Mouse (Mus musculus) CH12F3 (cell line): ENCODE measurements around the gene Mt1.

Experiments
- in situ Hi-C: fragments of 300-500 bp; cut with MboI; formaldehyde crosslinking; loops from 2 replicates; pipeline ENCODE4 v1.14.3; 2020; ENCODE audit warnings: low sequenced_read_pairs

Gene Mt1

DNA sequence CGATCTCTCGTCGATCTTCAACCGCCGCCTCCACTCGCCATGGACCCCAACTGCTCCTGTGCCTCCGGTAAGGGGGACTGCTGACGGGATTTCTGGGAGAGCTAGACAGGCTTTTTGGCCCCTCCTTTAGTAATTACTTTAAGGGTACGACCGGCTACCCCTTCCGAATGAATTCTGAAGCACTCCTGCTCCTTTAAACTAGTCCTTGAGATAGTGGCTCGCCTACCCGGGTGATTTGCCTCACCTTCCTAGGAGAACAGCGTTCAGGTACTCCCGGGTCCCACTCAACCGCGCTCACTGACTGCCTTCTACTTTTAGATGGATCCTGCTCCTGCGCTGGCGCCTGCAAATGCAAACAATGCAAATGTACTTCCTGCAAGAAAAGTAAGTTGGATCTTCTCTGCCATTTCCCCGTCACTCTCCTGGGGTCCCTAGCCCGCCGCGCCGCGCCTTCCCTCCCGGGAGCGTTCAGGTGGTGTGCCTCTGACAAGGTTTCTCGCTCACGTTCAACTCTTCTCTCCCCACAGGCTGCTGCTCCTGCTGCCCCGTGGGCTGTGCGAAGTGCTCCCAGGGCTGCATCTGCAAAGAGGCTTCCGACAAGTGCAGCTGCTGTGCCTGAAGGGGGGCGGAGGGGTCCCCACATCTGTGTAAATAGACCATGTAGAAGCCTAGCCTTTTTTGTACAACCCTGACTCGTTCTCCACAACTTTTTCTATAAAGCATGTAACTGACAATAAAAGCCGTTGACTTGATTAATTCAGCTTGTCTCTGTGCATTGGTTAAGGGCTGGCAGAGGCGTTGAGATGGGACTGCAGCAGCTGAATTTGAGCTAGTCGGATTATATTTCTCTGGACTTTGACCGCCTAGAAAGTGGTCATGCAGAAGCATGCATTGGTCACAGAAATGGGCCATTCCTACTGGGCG, 5.8 kb upstream of the Mt1 start:
- in situ Hi-C loops: no loop called here

- in situ Hi-C loops: no loop called here
These were observed 5.0 kb upstream of the Mt1 start for GRCm38 (mm10) chr8:94173848-94174403.

DNA sequence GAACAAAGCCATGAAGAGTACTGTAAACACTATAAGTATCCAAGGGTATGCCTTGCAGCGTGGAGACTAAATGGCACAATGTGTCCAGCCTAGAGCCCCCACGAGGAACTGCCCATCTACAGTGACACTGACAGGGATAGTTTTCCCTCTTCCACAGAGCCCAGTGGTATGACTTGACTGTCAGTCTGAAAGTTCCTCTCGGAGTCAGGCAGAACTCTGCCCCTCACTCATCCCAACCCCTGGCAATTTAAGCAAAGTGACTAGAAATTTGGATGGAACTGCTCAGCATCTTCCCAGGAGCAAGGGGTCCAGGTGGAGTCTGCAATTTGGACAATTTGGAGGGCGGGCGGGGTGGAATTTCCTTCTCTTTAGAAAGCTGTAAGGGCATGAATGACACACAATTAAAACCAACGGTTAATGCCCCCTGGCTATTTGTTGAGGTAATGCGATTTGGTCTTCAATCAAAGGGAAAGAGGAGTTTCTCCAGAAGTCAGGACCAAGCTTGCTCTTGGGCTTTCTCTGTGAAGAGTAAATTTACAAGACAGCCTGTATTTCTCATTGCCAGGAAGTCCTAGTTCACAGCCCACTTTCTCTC, 4.2 kb upstream of the Mt1 start:
- in situ Hi-C loops: loop anchor here (25.0 kb wide), 1 partner anchor 1162 kb away; no protein-coding TSS in a partner anchor

GRCm38 (mm10) chr8:94177716-94178390, 1.0 kb upstream of the Mt1 start:
- in situ Hi-C loops: loop anchor here (25.0 kb wide), 1 partner anchor 1166 kb away; no protein-coding TSS in a partner anchor

DNA sequence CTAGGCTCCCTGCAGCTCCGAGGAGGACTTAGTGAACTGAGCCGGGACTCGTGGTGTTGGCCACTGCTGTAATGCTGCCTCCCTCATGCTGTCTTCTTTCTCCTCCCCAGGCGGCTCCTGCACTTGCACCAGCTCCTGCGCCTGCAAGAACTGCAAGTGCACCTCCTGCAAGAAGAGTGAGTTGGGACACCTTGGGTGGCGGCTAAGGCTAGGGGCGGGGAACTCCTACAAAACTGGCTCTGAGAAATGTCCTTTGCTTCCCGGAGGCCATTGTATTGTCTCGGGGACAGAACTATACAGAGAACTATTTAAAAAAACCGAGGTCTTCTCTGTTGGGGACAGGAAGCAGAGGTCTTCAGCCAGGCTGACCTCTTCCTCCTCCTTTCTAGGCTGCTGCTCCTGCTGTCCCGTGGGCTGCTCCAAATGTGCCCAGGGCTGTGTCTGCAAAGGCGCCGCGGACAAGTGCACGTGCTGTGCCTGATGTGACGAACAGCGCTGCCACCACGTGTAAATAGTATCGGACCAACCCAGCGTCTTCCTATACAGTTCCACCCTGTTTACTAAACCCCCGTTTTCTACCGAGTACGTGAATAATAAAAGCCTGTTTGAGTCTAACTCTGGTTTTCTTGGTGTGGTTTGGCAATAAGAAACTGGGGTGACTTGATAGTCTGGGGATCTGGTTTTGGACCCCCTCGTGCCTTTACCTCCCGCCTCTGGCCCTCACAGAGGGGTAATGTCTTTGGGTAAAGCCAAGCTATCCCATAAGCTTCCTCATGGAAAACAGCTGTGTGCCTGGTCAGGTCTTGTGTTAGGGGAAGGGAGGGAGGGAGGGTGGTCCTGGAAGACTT, 1.1 kb downstream of the Mt1 start:
- in situ Hi-C loops: loop anchor here (25.0 kb wide), 1 partner anchor 1168 kb away; no protein-coding TSS in a partner anchor

- in situ Hi-C loops: loop anchor here (25.0 kb wide), 1 partner anchor 1168 kb away; no protein-coding TSS in a partner anchor
These were observed 1.7 kb downstream of the Mt1 start for GRCm38 (mm10) chr8:94180561-94180908.

- in situ Hi-C loops: loop anchor here (25.0 kb wide), 1 partner anchor 1170 kb away; no protein-coding TSS in a partner anchor
These were observed 3.4 kb downstream of the Mt1 start for GRCm38 (mm10) chr8:94182055-94182929.

DNA sequence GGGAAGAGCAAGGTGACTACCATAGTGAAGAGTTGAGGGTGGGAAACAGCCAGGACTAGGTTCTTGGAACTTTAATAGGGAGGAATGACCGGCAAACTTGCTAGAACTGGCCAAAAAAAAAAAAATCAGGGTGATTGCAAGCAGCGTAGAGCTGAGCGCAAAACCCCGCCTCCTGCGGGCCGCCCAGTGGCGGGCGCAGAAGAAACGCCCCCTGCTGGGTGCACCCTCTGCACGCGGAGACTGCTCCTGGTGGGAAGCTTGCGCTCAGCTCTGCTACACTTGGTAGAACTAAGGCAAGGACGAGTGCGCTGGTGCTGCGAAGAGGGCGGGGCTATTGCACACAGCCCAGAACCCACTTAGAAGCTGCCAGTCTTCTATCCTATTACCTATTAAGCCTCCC, 4.2 kb downstream of the Mt1 start:
- in situ Hi-C loops: loop anchor here (25.0 kb wide), 1 partner anchor 1171 kb away; no protein-coding TSS in a partner anchor

- in situ Hi-C loops: loop anchor here (25.0 kb wide), 1 partner anchor 1172 kb away; no protein-coding TSS in a partner anchor
These were observed 5.5 kb downstream of the Mt1 start for GRCm38 (mm10) chr8:94184357-94184843.

DNA sequence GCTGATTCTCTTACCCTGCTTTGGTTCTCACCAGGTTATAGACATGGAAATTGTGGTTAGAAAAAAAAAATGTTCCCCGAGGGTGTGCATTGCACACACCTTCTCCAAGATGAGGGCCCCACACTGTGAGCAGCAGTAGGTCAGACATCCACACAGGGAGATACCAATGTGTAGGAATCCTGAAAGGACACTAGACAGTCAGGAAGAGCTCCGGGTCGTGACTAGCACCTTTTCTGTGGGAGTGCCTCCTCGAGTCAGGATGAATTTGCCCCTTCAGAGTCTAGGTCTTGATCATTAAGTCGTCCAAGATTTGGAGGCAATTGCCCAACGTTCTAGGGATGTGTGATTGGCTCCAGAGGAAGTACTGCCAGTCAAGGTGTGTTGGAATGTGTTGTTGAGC, 6.9 kb downstream of the Mt1 start:
- in situ Hi-C loops: loop anchor here (25.0 kb wide), 1 partner anchor 1173 kb away; no protein-coding TSS in a partner anchor

- in situ Hi-C loops: loop anchor here (25.0 kb wide), 1 partner anchor 1174 kb away; no protein-coding TSS in a partner anchor
These were observed 7.7 kb downstream of the Mt1 start for GRCm38 (mm10) chr8:94186542-94186941.

- in situ Hi-C loops: loop anchor here (25.0 kb wide), 1 partner anchor 1175 kb away; no protein-coding TSS in a partner anchor
These were observed 8.6 kb downstream of the Mt1 start for GRCm38 (mm10) chr8:94187290-94188002.

GRCm38 (mm10) chr8:94189275-94190031, 10.6 kb downstream of the Mt1 start:
- in situ Hi-C loops: loop anchor here (25.0 kb wide), 1 partner anchor 1177 kb away; no protein-coding TSS in a partner anchor

- in situ Hi-C loops: loop anchor here (25.0 kb wide), 1 partner anchor 1179 kb away; no protein-coding TSS in a partner anchor
These were observed 12.3 kb downstream of the Mt1 start for GRCm38 (mm10) chr8:94191101-94191691.

DNA sequence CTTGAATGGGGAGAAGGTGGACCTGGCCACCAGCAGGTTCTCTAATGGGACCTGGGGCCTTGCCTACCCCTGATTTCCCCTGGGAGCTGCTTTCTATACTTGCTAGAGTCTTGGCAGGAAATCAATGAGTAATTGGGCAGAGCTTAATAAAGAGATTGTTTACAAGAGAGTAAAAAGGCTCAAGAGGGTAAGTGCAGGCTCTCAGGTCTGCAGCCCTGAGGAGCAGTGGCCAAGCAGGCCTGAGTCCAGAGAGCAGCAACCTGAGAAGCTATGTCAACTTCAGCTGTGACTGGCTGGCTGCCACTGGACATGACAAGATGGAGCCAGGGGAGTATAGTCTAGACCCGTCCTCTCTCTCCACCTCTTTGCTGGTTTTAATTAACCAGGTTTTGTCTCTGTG, 14.0 kb downstream of the Mt1 start:
- in situ Hi-C loops: loop anchor here (25.0 kb wide), 1 partner anchor 1181 kb away; no protein-coding TSS in a partner anchor

GRCm38 (mm10) chr8:94194591-94195223, 15.8 kb downstream of the Mt1 start:
- in situ Hi-C loops: loop anchor here (25.0 kb wide), 1 partner anchor 1182 kb away; no protein-coding TSS in a partner anchor
